9 mouse cellular contexts compared by ENCODE assay signal in the genomic region with DNA sequence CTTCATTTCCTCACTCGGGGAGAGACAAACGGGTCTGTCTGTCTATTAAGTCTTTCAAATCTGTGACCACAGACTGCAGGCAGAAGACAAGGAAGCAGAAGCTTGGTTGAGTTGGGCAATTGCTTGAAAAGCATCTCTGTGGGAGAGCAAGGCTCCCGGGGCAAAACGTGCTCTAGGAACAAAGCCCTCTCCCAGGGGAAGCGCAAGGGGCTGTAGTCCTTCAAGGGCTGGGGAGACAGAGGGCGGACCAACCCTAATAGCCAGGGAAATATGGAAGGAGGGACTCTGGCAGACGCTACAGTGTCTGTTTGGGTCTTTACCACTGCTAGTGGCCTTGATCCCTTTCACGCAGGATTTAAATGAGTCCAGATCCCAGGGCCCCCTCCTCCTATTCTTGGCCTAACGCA.
DNase-seq lines count a peak whose midpoint lies in the region; ATAC-seq lines count a peak whose summit lies in the region.
"Had no signal": no experiment of that assay in that cellular context is flagged by ENCODE, and none has a peak within 500 bp of the region (broad histone marks: within the 10 kb centered on the region; RNA-seq: fewer than 3 reads in every experiment).

No protein-coding gene starts in this region.

- H3K27me3 ChIP-seq in kidney, embryonic 14.5 days (ENCODE audit: control insufficient read depth, insufficient read depth, low read length) = 0 out of 2 replicates have a peak, but pooled peaks cover 3% of the 10 kb centered on the region
- peaks cover 7% of the 10 kb centered on the region; the same call in 1 of the 2 replicates for H3K27me3 ChIP-seq in heart, embryonic 11.5 days (ENCODE audit: control insufficient read depth, insufficient read depth, low read length)
- H3K27me3 ChIP-seq in liver, embryonic 13.5 days = peaks cover 20% of the 10 kb centered on the region
- H3K27me3 ChIP-seq in splenic B cell, adult 2 months (ENCODE audit: control insufficient read depth, insufficient read depth, low read length, poor library complexity, severe bottlenecking) = peaks cover 2% of the 10 kb centered on the region; the same call in 1 of the 2 replicates
- H3K27me3 ChIP-seq: Patski had no signal

- no peak overlapping the region for H3K27ac ChIP-seq in kidney, embryonic 14.5 days (ENCODE audit: low read depth, low read length)
- H3K27ac ChIP-seq in heart, embryonic 11.5 days (ENCODE audit: low read depth, low read length) = no peak overlapping the region
- H3K27ac ChIP-seq in liver, embryonic 13.5 days = no peak overlapping the region

- H3K4me2 ChIP-seq in kidney, embryonic 14.5 days (replicated peaks; ENCODE audit: low read depth, low read length) = peak overlapping the region; percentile 32
- H3K4me2 ChIP-seq in heart, embryonic 11.5 days = peak overlapping the region; percentile 67
- peak overlapping the region; percentile 61 for H3K4me2 ChIP-seq in liver, embryonic 13.5 days

- H3K9me3 ChIP-seq in kidney, embryonic 14.5 days (ENCODE audit: control insufficient read depth, low read length) = no peaks in the 10 kb centered on the region
- no peaks in the 10 kb centered on the region for H3K9me3 ChIP-seq in heart, embryonic 11.5 days (replicated peaks; ENCODE audit: control insufficient read depth, low read length)
- H3K9me3 ChIP-seq in liver, embryonic 13.5 days (replicated peaks) = no peaks in the 10 kb centered on the region

- WGBS in kidney, embryonic 14.5 days = 13% methylated on average over 9 of the region's 9 CpGs
- 11% methylated on average over 9 of the region's 9 CpGs for WGBS in heart, embryonic 11.5 days (ENCODE audit: insufficient replicate concordance)
- 12% methylated on average over 9 of the region's 9 CpGs for WGBS in liver, embryonic 13.5 days (ENCODE audit: insufficient replicate concordance)

- DNase-seq in kidney, adult 8-10 months = no peak
- DNase-seq in ZHBTc4 (ENCODE audit: low read depth, low spot score) = peak; percentile 49
- no peak for DNase-seq in liver, embryonic 13.5 days
- peak; percentile 21 for DNase-seq in splenic B cell, adult 2 months (ENCODE audit: low read depth, low spot score)
- DNase-seq in cerebellum, postnatal 36 days = no peak

- peak overlapping the region; percentile 18; the same call in 1 of the 2 replicates for H3K9ac ChIP-seq in kidney, embryonic 14.5 days (ENCODE audit: low read depth, low read length)
- H3K9ac ChIP-seq in heart, embryonic 11.5 days (ENCODE audit: low read depth, low read length) = peak overlapping the region; percentile 49
- peak overlapping the region; percentile 12; the same call in 1 of the 2 replicates for H3K9ac ChIP-seq in liver, embryonic 13.5 days

- no peaks in the 10 kb centered on the region for H3K4me1 ChIP-seq in kidney, embryonic 14.5 days (ENCODE audit: control insufficient read depth, insufficient read depth, low read length)
- no peaks in the 10 kb centered on the region; the same call in 1 of the 2 replicates for H3K4me1 ChIP-seq in heart, embryonic 11.5 days (ENCODE audit: control insufficient read depth, insufficient read depth, low read length)
- H3K4me1 ChIP-seq in liver, embryonic 13.5 days (replicated peaks) = peaks cover 15% of the 10 kb centered on the region

- H3K4me3 ChIP-seq in kidney, embryonic 14.5 days (ENCODE audit: low read length) = peak overlapping the region; percentile 20; the same call in 1 of the 2 replicates
- H3K4me3 ChIP-seq in heart, embryonic 11.5 days (ENCODE audit: low read depth, low read length) = peak overlapping the region; percentile 35
- peak overlapping the region; percentile 38 for H3K4me3 ChIP-seq in liver, embryonic 13.5 days (replicated peaks)

- ATAC-seq in kidney, embryonic 14.5 days (ENCODE audit: low FRiP score, low TSS enrichment) = no peak
- ATAC-seq in heart, embryonic 11.5 days (replicated peaks; ENCODE audit: insufficient number of reproducible peaks, low FRiP score, low TSS enrichment) = no peak
- ATAC-seq in liver, embryonic 13.5 days (ENCODE audit: low read depth) = no peak
- no peak for ATAC-seq in monocyte, adult 5-6 weeks (replicated peaks; ENCODE audit: insufficient number of reproducible peaks, low FRiP score, low TSS enrichment, poor library complexity, severe bottlenecking)

- no peaks in the 10 kb centered on the region for H3K36me3 ChIP-seq in kidney, embryonic 14.5 days (ENCODE audit: control insufficient read depth, insufficient read depth, low read length)
- H3K36me3 ChIP-seq in heart, embryonic 11.5 days (ENCODE audit: control insufficient read depth, insufficient read depth, low read length) = no peaks in the 10 kb centered on the region
- no peaks in the 10 kb centered on the region for H3K36me3 ChIP-seq in liver, embryonic 13.5 days
- no peaks in the 10 kb centered on the region for H3K36me3 ChIP-seq in splenic B cell, adult 2 months (ENCODE audit: control insufficient read depth, insufficient read depth, low read length, poor library complexity, severe bottlenecking)

Comparison
In these comparisons a context has a peak if more than half of its experiments do, and no peak if none do; other contexts are left out.
1. DNase-seq: peak in ZHBTc4 (single experiment) and splenic B cell, adult 2 months (single experiment); none in kidney, adult 8-10 months (0 of 2), liver, embryonic 13.5 days (single experiment) and cerebellum, postnatal 36 days (0 of 2).
2. Peak in every context shown above with its lines, with median percentiles within 50 percentile points of each other: H3K4me2 ChIP-seq, H3K4me3 ChIP-seq and H3K9ac ChIP-seq.